Mouse (Mus musculus): ENCODE results near the gene Fam166a. TPM values are rescaled to one million over a fixed set of nuclear protein-coding genes. Genes with fewer than 3 reads are reported as not detected.

The Fam166a gene
- 6.7 TPM for polyA plus RNA-seq (2014; fragmentation: Illumina TruSeq; extraction: RNeasy Lipid Tissue Mini Kit (QIAGEN cat#74804); ENCODE audit: low read depth, low replicate concordance)

DNA sequence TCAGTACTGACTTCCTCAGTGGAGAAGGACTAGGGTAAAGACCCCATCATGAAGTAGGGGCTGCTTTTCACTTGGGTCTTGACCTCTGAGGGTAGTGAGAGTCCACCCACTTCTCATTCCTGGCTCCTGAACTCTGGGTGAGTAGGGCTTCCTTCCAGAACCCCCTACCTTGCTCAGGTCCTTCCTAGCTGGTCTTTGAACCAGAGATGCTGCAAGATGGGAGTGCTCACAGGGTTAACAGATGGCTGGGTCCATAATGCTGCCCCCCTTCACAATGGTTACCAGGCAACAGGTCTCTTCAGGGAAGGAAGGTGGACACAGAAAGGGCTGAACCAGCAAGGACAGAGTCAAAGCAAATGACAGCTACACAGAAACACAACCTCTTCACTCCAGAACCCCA lies at the start of gene Fam166a:
Fam166a (plus strand) TSS at position 301 of the 400 bp plus-strand sequence.

DNA sequence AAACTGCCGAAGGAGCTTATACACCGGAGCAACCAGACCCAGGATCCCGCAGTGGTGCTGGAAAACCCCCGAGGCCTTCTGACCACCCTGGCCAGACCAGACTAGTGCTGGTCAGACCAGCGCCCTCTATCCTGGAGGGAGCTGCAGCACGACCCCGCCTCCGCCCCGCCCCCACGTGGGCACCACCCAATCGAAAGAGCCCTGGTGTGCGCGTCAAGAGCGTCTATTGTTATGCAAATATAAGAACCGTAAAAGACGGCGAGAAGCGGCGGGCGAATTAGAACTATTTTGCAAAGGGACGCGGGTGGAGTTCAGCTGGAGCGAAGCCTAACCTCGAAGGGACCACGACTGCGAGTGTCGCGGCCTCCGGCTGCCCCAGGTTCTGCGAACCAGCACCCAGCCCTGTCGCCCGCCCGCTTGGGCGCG lies 38.1 kb upstream of the Fam166a start, which contains the start of gene Nrarp:
Nrarp (plus strand) TSS at position 281 of the 426 bp plus-strand sequence.

DNA sequence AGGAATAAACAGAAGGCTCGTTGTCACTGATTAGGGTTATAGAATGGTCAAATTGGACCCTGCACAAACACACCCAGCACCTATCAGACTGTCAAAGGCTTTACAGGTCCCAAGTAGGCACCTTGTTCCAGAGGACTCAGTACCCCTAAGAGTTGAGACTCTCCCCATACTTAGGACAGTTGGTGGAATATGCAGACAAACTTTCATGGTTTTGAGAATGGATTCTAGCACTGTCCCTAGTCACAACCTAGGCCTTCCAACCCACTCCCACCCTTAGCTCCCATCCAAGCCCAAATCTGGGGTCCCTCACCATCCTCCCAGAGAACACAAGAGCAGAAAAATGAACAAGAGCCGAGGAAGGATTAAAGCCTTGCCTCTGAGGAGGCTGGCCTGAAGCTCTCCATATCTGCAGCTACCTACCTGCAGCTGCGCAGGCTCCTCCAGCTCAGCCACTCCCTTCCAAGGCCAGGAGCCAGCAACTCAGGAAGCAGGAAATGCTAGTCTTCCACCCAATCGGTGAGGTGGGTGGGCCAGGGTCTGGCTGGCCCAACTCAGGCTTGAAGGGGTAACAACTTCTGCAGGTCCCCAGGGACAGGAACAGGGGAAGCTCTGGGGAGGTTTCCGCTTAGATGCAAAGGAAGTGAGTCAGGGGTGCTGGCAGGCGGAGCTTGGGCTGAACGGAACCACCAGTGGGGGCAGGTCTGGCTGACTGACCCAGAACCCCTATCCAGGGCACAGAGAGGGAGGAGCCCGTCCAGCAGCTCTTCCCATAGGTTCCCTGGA lies 22.2 kb upstream of the Fam166a start, which contains the start of gene Tor4a:
Tor4a (minus strand) TSS at position 715 of the 783 bp plus-strand sequence.

DNA sequence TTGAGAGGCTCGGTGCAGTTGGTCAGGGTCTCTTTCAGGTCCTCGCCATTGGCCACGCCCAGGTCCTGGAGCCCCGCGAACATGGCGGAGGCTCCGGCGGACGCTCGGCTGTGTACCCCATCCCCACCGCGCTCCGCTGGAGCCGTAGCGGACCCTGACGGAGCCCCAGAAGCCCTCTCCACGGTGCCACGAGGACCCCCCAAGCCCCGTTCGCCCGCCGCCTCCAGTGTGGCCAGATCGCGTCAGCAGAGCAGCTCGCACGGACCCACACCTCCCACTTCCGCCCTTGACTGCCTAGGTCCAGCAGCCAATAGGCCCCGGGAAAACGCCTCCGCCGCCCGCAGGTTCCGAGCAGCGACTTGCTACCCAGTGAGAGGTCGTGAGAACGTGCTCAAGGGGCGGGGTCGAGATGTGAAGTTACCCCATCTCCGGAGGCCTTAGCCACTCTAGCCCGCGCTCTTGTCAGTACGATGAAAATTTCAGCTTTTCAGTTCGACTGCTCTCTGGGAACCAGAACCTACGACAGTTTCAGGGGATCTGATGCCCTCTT lies 7.3 kb upstream of the Fam166a start, which contains the start of gene Nelfb:
Nelfb (minus strand) TSS at position 369 of the 550 bp plus-strand sequence.

DNA sequence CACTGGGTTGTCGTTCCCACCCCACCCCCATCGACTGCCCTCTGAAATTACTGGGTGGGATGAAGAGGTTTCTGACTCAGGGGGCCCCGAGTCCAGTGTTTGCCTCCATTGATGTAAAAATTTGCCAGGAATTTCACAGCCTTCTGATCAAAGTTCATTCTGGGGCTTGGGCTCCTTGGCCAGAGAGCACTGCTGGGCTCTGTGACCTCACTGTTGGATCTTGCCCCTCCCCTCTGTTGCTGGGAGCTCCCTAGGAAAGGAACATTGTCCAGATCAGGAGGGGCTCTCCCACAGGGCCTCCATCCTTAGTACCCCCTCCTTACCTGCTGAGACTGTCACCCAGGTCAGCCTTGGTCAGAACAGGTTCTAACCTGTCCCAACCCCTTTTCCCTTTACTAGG lies 4.1 kb upstream of the Fam166a start, which contains the start of gene Stpg3:
Stpg3 (minus strand) TSS at position 194 of the 400 bp plus-strand sequence.

DNA sequence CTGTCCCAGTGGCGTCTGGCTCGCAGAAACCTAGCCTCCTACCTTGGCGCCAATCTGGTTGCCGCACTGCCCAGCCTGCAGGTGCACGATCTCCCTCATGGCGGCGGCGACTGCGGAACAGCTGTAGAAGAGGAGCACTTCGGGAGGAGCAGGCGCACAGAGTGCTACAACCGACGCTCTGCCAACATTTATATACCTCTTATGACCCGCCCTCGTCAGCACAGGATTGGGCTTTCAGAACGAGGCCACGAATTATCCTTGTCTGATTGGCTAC lies 5.9 kb downstream of the Fam166a start, which contains the start of gene Tubb4b:
Tubb4b (minus strand) TSS at position 211 of the 274 bp plus-strand sequence.

DNA sequence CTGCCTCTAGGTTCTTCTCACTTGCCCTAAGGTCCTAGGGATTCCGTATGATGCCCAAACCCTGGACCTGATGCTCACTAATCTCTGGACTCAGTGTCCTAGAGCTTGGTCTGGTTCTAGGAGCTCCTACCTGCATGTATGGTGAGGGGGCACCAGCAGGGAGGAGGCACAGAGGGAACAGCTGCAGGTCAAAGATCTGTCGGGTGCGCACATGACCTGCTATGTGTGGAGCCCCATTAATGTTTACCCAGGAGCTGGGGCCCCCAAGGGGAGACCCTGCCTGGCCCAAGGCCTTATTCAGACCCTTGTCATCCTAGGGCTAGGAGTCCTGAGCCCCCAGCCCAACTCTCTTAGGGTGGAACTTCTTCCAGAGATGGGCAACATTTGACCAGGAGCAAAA lies 15.5 kb downstream of the Fam166a start, which contains the start of gene Slc34a3:
Slc34a3 (minus strand) TSS at position 315 of the 400 bp plus-strand sequence.

DNA sequence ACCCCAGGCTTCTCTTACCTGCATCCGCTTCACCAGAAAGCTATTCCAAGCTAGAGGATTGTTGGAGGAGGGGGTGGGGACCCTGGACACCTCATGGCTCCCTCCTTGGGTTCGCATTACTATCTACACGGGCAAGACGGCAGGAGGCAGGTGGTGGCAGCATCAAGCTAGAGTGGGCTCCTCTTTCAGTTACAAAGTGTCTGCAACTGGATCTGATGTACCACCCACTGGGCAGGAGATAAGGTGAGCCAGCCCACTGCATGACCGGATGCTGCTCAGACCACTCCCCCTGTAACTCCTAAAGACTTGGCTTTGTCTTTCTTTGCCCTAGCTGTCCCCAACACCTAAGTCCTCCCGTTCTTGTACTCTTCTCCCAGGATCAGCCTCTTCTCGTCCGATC lies 18.1 kb downstream of the Fam166a start, which contains the start of gene Rnf224:
Rnf224 (minus strand) TSS at position 174 of the 400 bp plus-strand sequence.

DNA sequence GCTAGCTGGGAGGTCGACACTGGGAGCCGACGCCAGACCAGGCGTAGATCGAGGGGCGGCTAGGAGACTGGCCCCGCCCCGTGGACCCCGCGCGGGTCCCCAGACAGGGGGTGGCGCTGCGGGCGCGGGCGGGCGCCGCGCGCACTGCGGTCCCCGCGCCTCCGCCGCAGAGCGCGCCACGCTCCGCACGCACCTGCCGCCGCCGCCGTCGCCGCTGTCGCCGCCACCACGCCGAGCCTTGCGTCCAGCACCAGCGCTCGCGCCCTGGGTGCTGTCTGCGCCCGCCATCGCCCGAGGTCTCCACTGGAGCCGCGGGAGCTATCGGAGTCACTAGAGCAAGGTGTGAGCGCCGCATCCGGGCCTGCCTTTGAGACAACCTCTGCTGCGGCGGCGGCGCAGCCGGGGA lies 23.6 kb downstream of the Fam166a start, which contains the start of the genes Rnf208 and Cysrt1:
Rnf208 (plus strand) TSS at position 155 of the 406 bp plus-strand sequence.
Cysrt1 (minus strand) TSS at position 352 of the 406 bp plus-strand sequence.

DNA sequence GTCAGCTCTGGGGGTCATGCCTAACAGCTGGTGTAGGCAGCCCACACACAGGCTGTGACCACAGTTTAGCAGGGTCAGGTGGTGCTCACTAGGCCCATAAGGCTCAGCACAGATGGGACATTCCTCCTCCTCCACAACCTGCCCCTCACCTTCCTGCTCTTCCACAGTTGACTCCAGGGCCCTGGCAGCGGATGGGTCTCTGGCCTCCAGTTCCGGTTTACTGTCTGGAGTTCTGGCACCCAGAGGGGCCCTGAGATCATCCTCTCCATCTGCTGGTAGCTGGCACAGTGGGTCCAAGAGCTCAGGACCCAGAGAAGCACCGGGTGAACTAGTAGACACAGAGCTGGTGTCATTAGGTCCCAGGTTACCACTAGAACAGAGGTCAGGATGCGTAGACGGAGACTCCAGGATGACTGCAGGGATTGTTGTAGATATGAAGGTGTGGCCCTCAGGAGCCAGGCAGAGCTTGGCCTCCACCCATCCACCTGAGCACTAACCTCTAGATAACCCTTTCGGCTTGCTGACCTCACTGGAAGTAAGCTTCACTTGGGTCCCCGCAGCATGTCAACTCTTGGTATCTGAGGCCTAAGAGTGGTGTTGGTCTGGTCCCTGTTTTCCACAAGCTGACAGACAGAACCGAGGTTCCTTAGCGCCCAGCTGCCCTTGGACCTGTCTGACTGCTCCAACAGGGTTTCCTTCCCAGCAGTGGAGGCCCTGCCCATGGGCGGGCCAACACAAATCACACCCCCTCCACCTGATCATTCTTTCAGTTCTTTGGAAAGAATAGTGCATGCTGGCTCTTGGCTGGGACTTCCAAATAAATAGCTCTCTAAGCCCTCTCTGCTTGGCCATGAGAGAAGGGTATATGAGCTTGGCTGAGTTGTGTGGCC lies 27.9 kb downstream of the Fam166a start, which contains the start of gene AL732309.1:
AL732309.1 (minus strand) TSS at position 681 of the 890 bp plus-strand sequence.

DNA sequence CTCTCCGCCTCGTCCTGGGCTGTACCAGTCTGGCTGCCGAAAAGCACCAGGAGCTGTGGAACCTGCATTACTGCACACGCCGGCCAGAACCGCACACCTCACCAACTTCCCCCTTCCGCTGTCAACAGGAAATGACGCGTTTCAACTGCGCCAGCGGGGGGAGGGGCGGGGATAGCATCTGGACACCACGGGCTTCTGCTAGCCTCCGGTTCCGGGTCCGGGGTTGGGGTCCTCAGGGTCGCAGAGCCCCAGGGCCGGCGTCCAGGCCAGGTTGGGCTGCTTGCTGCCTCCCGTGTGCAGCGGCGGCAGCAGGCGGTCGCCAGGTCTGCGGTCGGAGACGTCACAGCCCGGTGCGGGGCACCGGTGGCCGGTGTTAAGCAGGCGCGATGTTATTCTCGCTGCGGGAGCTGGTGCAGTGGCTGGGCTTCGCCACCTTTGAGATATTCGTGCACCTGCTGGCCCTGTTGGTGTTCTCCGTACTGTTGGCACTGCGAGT lies 36.8 kb downstream of the Fam166a start, which contains the start of gene Tmem203:
Tmem203 (plus strand) TSS at position 156 of the 496 bp plus-strand sequence.

DNA sequence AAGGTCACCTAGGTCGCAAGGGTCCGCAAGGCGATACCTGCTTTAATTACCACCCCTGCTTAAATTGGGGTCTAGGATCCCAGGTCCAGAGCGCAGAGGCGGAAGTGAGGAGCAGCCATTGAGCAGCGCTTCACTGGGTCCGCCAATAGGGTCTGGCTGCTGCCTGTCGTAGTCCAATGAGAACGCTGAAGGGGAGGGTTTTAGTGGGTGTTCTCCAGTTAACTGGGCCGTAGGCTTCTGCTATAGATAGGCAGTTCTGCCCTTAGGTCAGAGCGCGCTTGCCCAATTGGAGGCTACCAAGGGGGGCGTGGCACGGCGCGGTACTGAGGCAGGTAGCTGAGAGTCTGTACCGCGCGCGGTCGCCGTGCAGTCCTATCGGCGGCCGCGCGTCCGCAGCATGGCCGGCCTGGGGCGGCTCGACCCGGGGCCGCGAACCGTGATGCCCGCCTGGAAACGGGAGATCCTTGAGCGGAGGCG lies 43.8 kb downstream of the Fam166a start, which contains the start of gene Tprn:
Tprn (plus strand) TSS at position 328 of the 477 bp plus-strand sequence.

Other genes with a start within 250 kb of the Fam166a start
- 91.4 TPM for gene Mrpl41, start 243.6 kb upstream of the Fam166a start, polyA plus RNA-seq (2014; fragmentation: Illumina TruSeq; extraction: RNeasy Lipid Tissue Mini Kit (QIAGEN cat#74804); ENCODE audit: low read depth, low replicate concordance)
- 24.9 TPM for gene Pnpla7, start 242.7 kb upstream of the Fam166a start, polyA plus RNA-seq (2014; fragmentation: Illumina TruSeq; extraction: RNeasy Lipid Tissue Mini Kit (QIAGEN cat#74804); ENCODE audit: low read depth, low replicate concordance)
- gene Nsmf, start 164.4 kb upstream of the Fam166a start, polyA plus RNA-seq (2014; fragmentation: Illumina TruSeq; extraction: RNeasy Lipid Tissue Mini Kit (QIAGEN cat#74804); ENCODE audit: low read depth, low replicate concordance) = 187 TPM
- gene Entpd8, start 138.4 kb upstream of the Fam166a start, polyA plus RNA-seq (2014; fragmentation: Illumina TruSeq; extraction: RNeasy Lipid Tissue Mini Kit (QIAGEN cat#74804); ENCODE audit: low read depth, low replicate concordance) = 3.4 TPM
- 0.26 TPM for gene Noxa1, start 123.6 kb upstream of the Fam166a start, polyA plus RNA-seq (2014; fragmentation: Illumina TruSeq; extraction: RNeasy Lipid Tissue Mini Kit (QIAGEN cat#74804); ENCODE audit: low read depth, low replicate concordance)
- 6.2 TPM for gene Nrarp, start 38.0 kb upstream of the Fam166a start, polyA plus RNA-seq (2014; fragmentation: Illumina TruSeq; extraction: RNeasy Lipid Tissue Mini Kit (QIAGEN cat#74804); ENCODE audit: low read depth, low replicate concordance)
- 24.7 TPM for gene Tor4a, start 21.9 kb upstream of the Fam166a start, polyA plus RNA-seq (2014; fragmentation: Illumina TruSeq; extraction: RNeasy Lipid Tissue Mini Kit (QIAGEN cat#74804); ENCODE audit: low read depth, low replicate concordance)
- gene Nelfb, start 7.3 kb upstream of the Fam166a start, polyA plus RNA-seq (2014; fragmentation: Illumina TruSeq; extraction: RNeasy Lipid Tissue Mini Kit (QIAGEN cat#74804); ENCODE audit: low read depth, low replicate concordance) = 43.3 TPM
- 1.8 TPM for gene Stpg3, start 4.1 kb upstream of the Fam166a start, polyA plus RNA-seq (2014; fragmentation: Illumina TruSeq; extraction: RNeasy Lipid Tissue Mini Kit (QIAGEN cat#74804); ENCODE audit: low read depth, low replicate concordance)
- gene Tubb4b, start 6.0 kb downstream of the Fam166a start, polyA plus RNA-seq (2014; fragmentation: Illumina TruSeq; extraction: RNeasy Lipid Tissue Mini Kit (QIAGEN cat#74804); ENCODE audit: low read depth, low replicate concordance) = 224 TPM
- gene Slc34a3, start 15.6 kb downstream of the Fam166a start, polyA plus RNA-seq (2014; fragmentation: Illumina TruSeq; extraction: RNeasy Lipid Tissue Mini Kit (QIAGEN cat#74804); ENCODE audit: low read depth, low replicate concordance) = not detected
- gene Rnf224, start 18.0 kb downstream of the Fam166a start, polyA plus RNA-seq (2014; fragmentation: Illumina TruSeq; extraction: RNeasy Lipid Tissue Mini Kit (QIAGEN cat#74804); ENCODE audit: low read depth, low replicate concordance) = not detected
- 6.8 TPM for gene Rnf208, start 23.5 kb downstream of the Fam166a start, polyA plus RNA-seq (2014; fragmentation: Illumina TruSeq; extraction: RNeasy Lipid Tissue Mini Kit (QIAGEN cat#74804); ENCODE audit: low read depth, low replicate concordance)
- 0.38 TPM for gene Cysrt1, start 23.7 kb downstream of the Fam166a start, polyA plus RNA-seq (2014; fragmentation: Illumina TruSeq; extraction: RNeasy Lipid Tissue Mini Kit (QIAGEN cat#74804); ENCODE audit: low read depth, low replicate concordance)
- gene AL732309.1, start 28.1 kb downstream of the Fam166a start, polyA plus RNA-seq (2014; fragmentation: Illumina TruSeq; extraction: RNeasy Lipid Tissue Mini Kit (QIAGEN cat#74804); ENCODE audit: low read depth, low replicate concordance) = 13.6 TPM
- 27.6 TPM for gene Tmem203, start 36.7 kb downstream of the Fam166a start, polyA plus RNA-seq (2014; fragmentation: Illumina TruSeq; extraction: RNeasy Lipid Tissue Mini Kit (QIAGEN cat#74804); ENCODE audit: low read depth, low replicate concordance)
- gene Tprn, start 43.9 kb downstream of the Fam166a start, polyA plus RNA-seq (2014; fragmentation: Illumina TruSeq; extraction: RNeasy Lipid Tissue Mini Kit (QIAGEN cat#74804); ENCODE audit: low read depth, low replicate concordance) = 11.7 TPM
- 57.4 TPM for gene Ssna1, start 53.7 kb downstream of the Fam166a start, polyA plus RNA-seq (2014; fragmentation: Illumina TruSeq; extraction: RNeasy Lipid Tissue Mini Kit (QIAGEN cat#74804); ENCODE audit: low read depth, low replicate concordance)
- gene Anapc2, start 53.7 kb downstream of the Fam166a start, polyA plus RNA-seq (2014; fragmentation: Illumina TruSeq; extraction: RNeasy Lipid Tissue Mini Kit (QIAGEN cat#74804); ENCODE audit: low read depth, low replicate concordance) = 70.9 TPM
- gene Tmem210, start 69.4 kb downstream of the Fam166a start, polyA plus RNA-seq (2014; fragmentation: Illumina TruSeq; extraction: RNeasy Lipid Tissue Mini Kit (QIAGEN cat#74804); ENCODE audit: low read depth, low replicate concordance) = 2.1 TPM
- 2.9 TPM for gene Lrrc26, start 71.2 kb downstream of the Fam166a start, polyA plus RNA-seq (2014; fragmentation: Illumina TruSeq; extraction: RNeasy Lipid Tissue Mini Kit (QIAGEN cat#74804); ENCODE audit: low read depth, low replicate concordance)
- not detected for gene Grin1, start 100.4 kb downstream of the Fam166a start, polyA plus RNA-seq (2014; fragmentation: Illumina TruSeq; extraction: RNeasy Lipid Tissue Mini Kit (QIAGEN cat#74804); ENCODE audit: low read depth, low replicate concordance)
- gene Man1b1, start 113.6 kb downstream of the Fam166a start, polyA plus RNA-seq (2014; fragmentation: Illumina TruSeq; extraction: RNeasy Lipid Tissue Mini Kit (QIAGEN cat#74804); ENCODE audit: low read depth, low replicate concordance) = 44.1 TPM
- gene Dpp7, start 137.6 kb downstream of the Fam166a start, polyA plus RNA-seq (2014; fragmentation: Illumina TruSeq; extraction: RNeasy Lipid Tissue Mini Kit (QIAGEN cat#74804); ENCODE audit: low read depth, low replicate concordance) = 15.5 TPM
- gene Uap1l1, start 146.9 kb downstream of the Fam166a start, polyA plus RNA-seq (2014; fragmentation: Illumina TruSeq; extraction: RNeasy Lipid Tissue Mini Kit (QIAGEN cat#74804); ENCODE audit: low read depth, low replicate concordance) = 26.4 TPM
- 1.5 TPM for gene Sapcd2, start 153.6 kb downstream of the Fam166a start, polyA plus RNA-seq (2014; fragmentation: Illumina TruSeq; extraction: RNeasy Lipid Tissue Mini Kit (QIAGEN cat#74804); ENCODE audit: low read depth, low replicate concordance)
- gene Entpd2, start 177.1 kb downstream of the Fam166a start, polyA plus RNA-seq (2014; fragmentation: Illumina TruSeq; extraction: RNeasy Lipid Tissue Mini Kit (QIAGEN cat#74804); ENCODE audit: low read depth, low replicate concordance) = 47.9 TPM
- gene Npdc1, start 180.6 kb downstream of the Fam166a start, polyA plus RNA-seq (2014; fragmentation: Illumina TruSeq; extraction: RNeasy Lipid Tissue Mini Kit (QIAGEN cat#74804); ENCODE audit: low read depth, low replicate concordance) = 94.7 TPM
- 0.61 TPM for gene Fut7, start 204.5 kb downstream of the Fam166a start, polyA plus RNA-seq (2014; fragmentation: Illumina TruSeq; extraction: RNeasy Lipid Tissue Mini Kit (QIAGEN cat#74804); ENCODE audit: low read depth, low replicate concordance)
- gene Abca2, start 210.0 kb downstream of the Fam166a start, polyA plus RNA-seq (2014; fragmentation: Illumina TruSeq; extraction: RNeasy Lipid Tissue Mini Kit (QIAGEN cat#74804); ENCODE audit: low read depth, low replicate concordance) = 204 TPM
- 34.4 TPM for gene Clic3, start 238.1 kb downstream of the Fam166a start, polyA plus RNA-seq (2014; fragmentation: Illumina TruSeq; extraction: RNeasy Lipid Tissue Mini Kit (QIAGEN cat#74804); ENCODE audit: low read depth, low replicate concordance)
- gene Paxx, start 242.3 kb downstream of the Fam166a start, polyA plus RNA-seq (2014; fragmentation: Illumina TruSeq; extraction: RNeasy Lipid Tissue Mini Kit (QIAGEN cat#74804); ENCODE audit: low read depth, low replicate concordance) = 79.8 TPM

All from adipose tissue, adult 10 weeks (tissue).